Mouse (Mus musculus): ENCODE measurements at regions not wholly inside any gene's neighbourhood (a gene's known extent, or its start where the extent isn't known, plus 50 kb on each side); places are given as distances from the start of the nearest gene placed in this dataset.
A peak's percentile ranks its signal among the peaks of the same experiment; 100 is the strongest.

DNA sequence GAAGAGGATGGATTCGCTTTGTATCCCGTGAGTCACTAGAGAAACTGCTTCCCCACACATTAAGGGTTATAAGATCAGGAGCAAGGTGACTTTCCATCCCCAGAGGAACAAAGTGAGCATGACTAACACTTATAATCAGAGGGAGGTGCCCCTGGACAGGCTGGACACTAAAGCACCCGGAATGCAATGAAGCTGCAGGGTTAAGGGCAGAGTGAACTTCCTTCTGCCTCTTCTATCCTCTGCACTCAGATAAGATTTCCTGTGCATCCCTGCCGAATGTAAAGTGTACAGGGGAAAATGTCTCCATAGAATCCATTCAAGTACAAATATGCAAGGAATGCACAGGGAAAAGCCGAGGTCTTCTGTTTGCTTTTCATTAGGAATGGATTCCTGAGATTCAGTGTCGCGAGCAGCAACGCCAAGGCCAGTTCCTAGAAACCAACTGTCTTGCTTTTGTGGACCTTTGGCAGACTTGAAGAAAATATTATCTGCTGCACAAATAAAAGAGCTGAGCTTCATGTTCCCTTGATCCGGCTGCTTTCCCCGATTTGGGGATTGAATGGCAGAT is 58.5 kb upstream of the Fbxl7 start:
- no peak overlapping the region for H3K4me3 ChIP-seq
- no peaks in the 10 kb centered on the region for H3K36me3 ChIP-seq (replicated peaks)
- WGBS, result 44% methylated on average over 10 of the region's 10 CpGs
- peak; percentile 23 for DNase-seq (ENCODE audit: extremely low spot score, low spot score)
- no peaks in the 10 kb centered on the region for H3K9me3 ChIP-seq
- H3K27ac ChIP-seq, result peak overlapping the region; percentile 73
- H3K27me3 ChIP-seq (ENCODE audit: poor library complexity, severe bottlenecking), result no peaks in the 10 kb centered on the region
- peaks cover 18% of the 10 kb centered on the region for H3K4me1 ChIP-seq

DNA sequence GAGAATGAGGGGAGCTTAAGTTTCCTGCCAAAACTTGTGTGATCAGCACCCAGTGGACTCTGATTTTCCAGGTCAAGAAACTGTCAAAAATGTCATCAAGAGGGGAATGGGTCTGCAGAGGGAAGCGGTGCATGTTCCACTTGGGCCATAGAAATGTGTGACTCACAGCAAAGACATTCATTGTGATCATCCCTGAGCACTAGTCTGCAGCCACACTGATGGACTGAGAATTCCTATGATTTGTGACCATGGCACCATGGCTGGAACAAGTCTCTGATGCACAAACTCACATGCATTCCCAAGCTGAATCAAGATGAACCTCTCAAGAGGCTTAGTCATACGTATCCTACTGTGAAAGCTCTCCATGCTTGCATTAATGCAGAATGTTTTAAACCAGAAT is 63.6 kb upstream of the Fbxl7 start:
- DNase-seq (ENCODE audit: extremely low spot score, low spot score), result no peak
- 88% methylated on average over 2 of the region's 2 CpGs for WGBS

DNA sequence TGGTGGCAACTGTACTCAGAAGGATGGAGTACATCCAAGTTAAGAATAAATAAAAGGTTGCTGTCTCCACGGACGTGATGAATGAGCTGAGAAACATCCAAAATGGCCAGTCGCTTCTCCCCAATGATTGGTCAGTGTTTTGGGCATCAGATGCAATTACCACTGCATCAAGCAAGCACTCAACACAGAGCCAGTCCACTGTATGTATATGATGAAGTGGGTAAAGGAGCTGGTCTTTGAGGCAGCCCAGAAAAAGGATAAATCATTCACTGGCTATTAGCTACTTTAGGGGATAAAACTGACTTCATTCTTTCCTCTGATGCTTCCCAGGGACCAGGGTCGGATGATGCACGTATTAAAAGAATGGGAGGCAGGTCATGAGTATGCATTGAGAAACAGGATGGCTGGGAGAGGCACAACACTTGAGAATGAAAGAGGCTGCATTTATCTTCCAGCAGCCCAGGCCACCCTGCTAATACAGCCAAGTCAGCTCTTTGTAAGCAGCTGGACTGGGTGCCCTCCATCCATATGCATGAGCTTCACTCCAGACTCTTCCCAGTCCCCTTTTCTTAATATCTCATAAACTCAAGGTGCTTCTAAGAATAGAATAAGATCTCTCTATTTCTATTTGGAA is 73.1 kb upstream of the Fbxl7 start:
- Histone ChIP-seq H3K4me3 (no peak overlapping the region), H3K36me3 (replicated peaks) (no peaks in the 10 kb centered on the region), H3K27ac (no peak overlapping the region), H3K9me3 (no peaks in the 10 kb centered on the region), H3K4me1 (peaks cover 4% of the 10 kb centered on the region; the same call in 1 of the 2 replicates), H3K27me3 (ENCODE audit: poor library complexity, severe bottlenecking) (no peaks in the 10 kb centered on the region)
- WGBS, result 72% methylated on average over 5 of the region's 5 CpGs
- DNase-seq (ENCODE audit: extremely low spot score, low spot score), result no peak

More for the DNA sequence above, 63.6 kb upstream of the Fbxl7 start:
- Histone ChIP-seq H3K27me3 (ENCODE audit: poor library complexity, severe bottlenecking) (no peaks in the 10 kb centered on the region), H3K36me3 (replicated peaks) (no peaks in the 10 kb centered on the region), H3K4me3 (no peak overlapping the region), H3K9me3 (no peaks in the 10 kb centered on the region), H3K27ac (no peak overlapping the region), H3K4me1 (peaks cover 9% of the 10 kb centered on the region)

DNA sequence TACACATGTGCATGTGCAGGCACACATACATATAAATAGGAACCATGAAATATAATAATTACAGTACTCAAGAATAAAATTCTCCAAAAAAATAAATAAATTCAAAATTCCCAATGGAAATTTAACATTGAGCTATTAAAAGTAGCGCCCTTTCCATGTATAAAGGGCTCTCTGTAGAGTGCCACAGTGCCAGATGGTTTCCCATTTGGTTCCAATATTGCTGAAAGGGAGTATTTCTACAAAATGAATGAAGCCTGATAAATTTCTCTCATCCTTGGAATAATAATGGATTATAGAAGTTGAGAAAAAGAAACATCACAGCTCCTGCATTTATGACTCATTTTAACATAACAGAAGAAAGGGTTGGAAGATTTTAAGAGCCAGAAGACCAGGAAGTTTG is 75.4 kb upstream of the Fbxl7 start:
- Histone ChIP-seq H3K27ac (no peak overlapping the region), H3K27me3 (ENCODE audit: poor library complexity, severe bottlenecking) (no peaks in the 10 kb centered on the region), H3K4me1 (peaks cover 4% of the 10 kb centered on the region; the same call in 1 of the 2 replicates), H3K36me3 (replicated peaks) (no peaks in the 10 kb centered on the region), H3K9me3 (no peaks in the 10 kb centered on the region), H3K4me3 (no peak overlapping the region)
- no peak for DNase-seq (ENCODE audit: extremely low spot score, low spot score)
- WGBS, result 90% methylated on average over 1 of the region's 1 CpGs

DNA sequence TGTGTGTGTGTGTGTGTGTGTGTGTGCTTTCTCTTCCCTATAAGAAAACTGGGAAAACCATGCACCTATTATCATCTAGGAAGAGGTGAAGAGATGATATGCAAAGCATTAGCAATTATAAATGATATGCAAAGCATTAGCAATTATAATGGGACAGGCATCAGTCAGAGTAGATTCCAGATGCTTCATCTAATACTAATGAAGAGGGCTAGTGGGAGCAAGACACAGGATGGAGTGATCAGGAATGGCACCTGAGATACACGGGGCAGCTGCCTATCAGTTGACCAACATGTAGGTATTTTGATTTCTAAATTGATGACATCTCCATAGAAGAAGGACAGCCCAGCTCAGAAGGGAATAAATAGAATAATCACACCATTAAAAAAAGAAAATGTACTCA is 97.7 kb upstream of the Fbxl7 start:
- 81% methylated on average over 1 of the region's 1 CpGs for WGBS
- DNase-seq (ENCODE audit: extremely low spot score, low spot score), result no peak
- H3K4me3 ChIP-seq, result no peak overlapping the region

DNA sequence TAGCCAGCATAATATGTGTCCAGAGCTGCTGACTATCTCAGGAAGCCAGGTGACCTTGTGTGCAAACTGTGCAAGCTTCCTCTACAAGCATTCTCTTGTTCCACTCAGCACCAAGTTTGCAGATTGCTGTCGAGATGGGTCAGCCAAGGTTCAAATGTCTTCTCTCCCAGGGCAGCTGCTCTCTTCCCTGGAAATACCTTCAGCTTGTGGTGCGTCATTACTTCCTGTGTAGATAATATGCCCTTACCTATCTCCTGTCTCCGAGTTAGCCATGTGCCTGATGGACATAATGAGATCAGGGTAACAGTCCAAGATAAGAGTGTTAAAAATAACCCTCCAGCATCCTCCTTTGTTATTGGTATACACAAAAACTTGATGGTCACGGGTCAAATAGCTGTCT is 113.7 kb upstream of the Fbxl7 start:
- Histone ChIP-seq H3K4me3 (no peak overlapping the region), H3K4me1 (peaks cover 9% of the 10 kb centered on the region), H3K27ac (no peak overlapping the region), H3K36me3 (replicated peaks) (no peaks in the 10 kb centered on the region), H3K27me3 (ENCODE audit: poor library complexity, severe bottlenecking) (no peaks in the 10 kb centered on the region), H3K9me3 (no peaks in the 10 kb centered on the region)
- 83% methylated on average over 4 of the region's 4 CpGs for WGBS
- no peak for DNase-seq (ENCODE audit: extremely low spot score, low spot score)

More for the DNA sequence above, 97.7 kb upstream of the Fbxl7 start:
- H3K4me1 ChIP-seq, result no peaks in the 10 kb centered on the region
- no peaks in the 10 kb centered on the region for H3K27me3 ChIP-seq (ENCODE audit: poor library complexity, severe bottlenecking)
- H3K9me3 ChIP-seq, result no peaks in the 10 kb centered on the region
- H3K36me3 ChIP-seq (replicated peaks), result no peaks in the 10 kb centered on the region
- no peak overlapping the region for H3K27ac ChIP-seq

DNA sequence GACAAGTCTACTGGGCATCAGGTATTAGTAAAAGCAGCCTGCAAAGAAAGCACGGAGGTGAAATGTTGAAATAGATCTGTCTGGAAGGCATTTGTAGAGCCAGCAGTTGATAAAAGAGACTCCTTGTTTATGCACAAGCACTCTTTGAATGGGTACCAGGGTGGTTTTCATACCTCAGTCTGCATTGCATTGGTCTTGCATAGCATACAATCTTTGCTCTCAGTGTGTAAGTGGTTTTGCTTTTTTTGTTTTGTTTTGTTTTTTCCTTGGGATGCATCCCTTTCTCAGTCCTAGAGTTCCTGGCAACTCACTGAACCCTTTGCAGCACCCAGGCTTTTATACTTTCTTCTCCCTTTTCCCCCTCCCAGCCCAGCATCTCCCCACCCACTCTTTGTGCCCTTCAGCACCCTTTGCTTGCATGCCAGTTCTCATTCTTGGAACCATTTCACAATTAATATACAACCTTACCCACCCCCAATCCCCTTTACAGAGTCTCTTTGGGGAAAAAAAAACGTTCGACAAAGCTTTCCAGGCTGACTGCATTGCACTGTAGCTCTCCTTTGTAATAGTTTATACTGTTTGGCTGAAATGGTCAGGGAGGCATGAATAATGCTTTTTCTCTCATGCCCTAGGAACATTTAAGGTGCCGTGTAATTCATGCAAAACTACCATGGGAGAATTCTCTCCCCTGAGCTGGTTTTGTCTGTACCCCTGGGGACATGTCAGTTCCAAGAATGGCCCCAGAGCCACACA is 118.7 kb upstream of the Fbxl7 start:
- Histone ChIP-seq H3K36me3 (replicated peaks) (no peaks in the 10 kb centered on the region), H3K27ac (peak overlapping the region; percentile 54; the same call in 1 of the 2 replicates), H3K9me3 (no peaks in the 10 kb centered on the region), H3K27me3 (ENCODE audit: poor library complexity, severe bottlenecking) (no peaks in the 10 kb centered on the region), H3K4me3 (no peak overlapping the region), H3K4me1 (peaks cover 19% of the 10 kb centered on the region)
- 27% methylated on average over 4 of the region's 4 CpGs for WGBS
- DNase-seq (ENCODE audit: extremely low spot score, low spot score), result no peak

DNA sequence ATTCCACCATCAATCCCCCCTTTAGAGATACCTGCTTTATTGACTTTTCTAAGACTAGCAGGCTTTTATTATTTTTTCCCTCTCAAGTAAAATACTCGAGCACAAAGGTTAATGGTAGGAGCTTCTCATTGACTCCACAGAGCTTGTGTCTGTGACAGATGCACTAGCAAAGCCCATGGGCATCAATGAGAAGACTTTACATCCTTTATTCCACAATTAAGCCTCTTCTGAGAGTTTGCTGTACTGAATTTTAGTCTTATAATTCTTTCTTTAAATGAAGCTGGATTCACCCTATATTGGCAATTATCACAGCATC is 119.2 kb upstream of the Fbxl7 start:
- Histone ChIP-seq H3K4me1 (peaks cover 19% of the 10 kb centered on the region), H3K36me3 (replicated peaks) (no peaks in the 10 kb centered on the region), H3K27ac (peak overlapping the region; percentile 54; the same call in 1 of the 2 replicates), H3K27me3 (ENCODE audit: poor library complexity, severe bottlenecking) (no peaks in the 10 kb centered on the region), H3K4me3 (no peak overlapping the region), H3K9me3 (no peaks in the 10 kb centered on the region)
- 29% methylated on average over 1 of the region's 1 CpGs for WGBS
- no peak for DNase-seq (ENCODE audit: extremely low spot score, low spot score)

DNA sequence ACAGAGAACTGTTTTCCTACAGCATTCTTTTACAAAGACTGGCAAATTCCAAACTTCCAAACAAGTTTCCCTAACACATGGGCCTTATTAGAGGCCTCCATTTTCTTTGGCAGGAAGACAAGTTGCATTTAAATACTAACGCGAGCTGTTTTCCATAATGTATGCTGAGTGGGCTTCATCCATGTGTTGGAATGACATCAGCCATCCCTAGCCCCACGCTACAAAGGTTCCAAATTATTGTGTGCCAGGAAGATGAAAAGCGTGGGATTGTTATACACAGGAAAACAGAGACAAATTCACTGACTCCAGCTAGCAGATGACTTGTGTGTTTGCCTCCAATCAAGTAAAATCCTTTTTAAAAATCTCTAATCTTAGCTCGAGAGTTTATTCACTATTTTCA is 125.1 kb upstream of the Fbxl7 start:
- Histone ChIP-seq H3K9me3 (peaks cover 2% of the 10 kb centered on the region; the same call in 1 of the 2 replicates), H3K4me1 (peaks cover 8% of the 10 kb centered on the region; the same call in 1 of the 2 replicates), H3K36me3 (replicated peaks) (no peaks in the 10 kb centered on the region), H3K27ac (no peak overlapping the region), H3K4me3 (no peak overlapping the region), H3K27me3 (ENCODE audit: poor library complexity, severe bottlenecking) (no peaks in the 10 kb centered on the region)
- 86% methylated on average over 5 of the region's 5 CpGs for WGBS
- no peak for DNase-seq (ENCODE audit: extremely low spot score, low spot score)

DNA sequence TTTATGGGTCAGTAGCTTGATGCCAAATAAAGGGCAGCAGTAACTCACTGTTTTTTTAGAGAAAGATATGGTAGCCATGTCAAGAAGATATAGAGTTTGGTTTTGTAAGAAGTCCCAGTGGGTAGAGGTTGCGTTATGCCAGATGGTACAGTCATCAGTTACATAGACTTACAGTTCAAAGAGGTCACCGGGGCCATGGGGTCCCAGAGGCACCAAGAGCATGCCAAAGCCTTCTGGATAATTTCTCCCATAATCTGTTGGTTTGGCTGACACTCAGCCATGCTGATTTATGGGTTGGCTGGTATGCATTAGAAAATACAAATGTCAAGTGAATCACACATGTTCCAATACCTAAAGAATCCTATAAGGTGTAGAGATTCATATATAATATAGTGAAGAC is 137.9 kb upstream of the Fbxl7 start:
- Histone ChIP-seq H3K4me1 (no peaks in the 10 kb centered on the region), H3K4me3 (no peak overlapping the region), H3K27ac (no peak overlapping the region), H3K9me3 (no peaks in the 10 kb centered on the region), H3K27me3 (ENCODE audit: poor library complexity, severe bottlenecking) (no peaks in the 10 kb centered on the region), H3K36me3 (replicated peaks) (no peaks in the 10 kb centered on the region)
- WGBS, result 89% methylated on average over 2 of the region's 2 CpGs
- DNase-seq (ENCODE audit: extremely low spot score, low spot score), result no peak

DNA sequence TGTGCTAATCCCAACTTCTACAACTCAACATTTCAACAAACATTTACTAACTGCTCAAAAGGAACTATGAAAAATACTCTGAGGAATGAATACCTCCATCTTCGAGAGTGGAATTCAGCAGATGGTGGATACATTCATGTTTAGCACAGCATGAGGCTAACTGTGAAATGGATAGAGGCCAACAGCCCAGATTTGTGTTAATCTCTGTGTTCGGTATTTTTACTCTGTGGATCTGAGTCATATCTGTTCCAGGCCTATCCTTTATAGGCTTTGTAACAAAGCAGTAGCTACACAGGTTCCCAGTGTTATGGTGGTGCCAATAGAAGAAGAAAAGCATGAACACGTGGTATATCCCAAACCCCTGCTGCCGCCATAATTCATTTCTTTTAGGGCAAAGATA is 148.4 kb upstream of the Fbxl7 start:
- H3K27me3 ChIP-seq (ENCODE audit: poor library complexity, severe bottlenecking), result no peaks in the 10 kb centered on the region
- no peak overlapping the region for H3K4me3 ChIP-seq
- H3K27ac ChIP-seq, result no peak overlapping the region
- no peaks in the 10 kb centered on the region for H3K9me3 ChIP-seq
- WGBS, result 89% methylated on average over 4 of the region's 4 CpGs
- H3K36me3 ChIP-seq (replicated peaks), result no peaks in the 10 kb centered on the region
- no peak for DNase-seq (ENCODE audit: extremely low spot score, low spot score)
- no peaks in the 10 kb centered on the region for H3K4me1 ChIP-seq

DNA sequence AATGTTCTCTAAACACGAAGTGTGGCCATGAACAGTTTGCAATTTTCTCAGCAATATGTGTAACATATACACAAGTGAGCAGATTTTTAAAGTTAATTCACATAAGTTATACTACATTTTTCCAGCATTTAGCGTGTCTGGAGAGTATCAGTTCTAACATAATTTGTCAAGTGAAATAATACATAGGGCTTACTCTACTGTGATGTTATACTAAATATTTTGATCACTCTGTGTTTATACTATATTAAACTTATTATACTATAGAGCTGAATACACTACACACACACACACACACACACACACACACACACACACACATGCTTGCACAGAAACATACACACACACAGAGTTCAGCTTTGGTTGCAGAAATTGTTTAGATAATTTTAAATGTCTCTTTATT is 155.3 kb upstream of the Fbxl7 start:
- Histone ChIP-seq H3K4me3 (no peak overlapping the region), H3K27ac (no peak overlapping the region), H3K36me3 (replicated peaks) (no peaks in the 10 kb centered on the region), H3K9me3 (no peaks in the 10 kb centered on the region), H3K4me1 (no peaks in the 10 kb centered on the region), H3K27me3 (ENCODE audit: poor library complexity, severe bottlenecking) (no peaks in the 10 kb centered on the region)
- 88% methylated on average over 2 of the region's 2 CpGs for WGBS
- DNase-seq (ENCODE audit: extremely low spot score, low spot score), result no peak

DNA sequence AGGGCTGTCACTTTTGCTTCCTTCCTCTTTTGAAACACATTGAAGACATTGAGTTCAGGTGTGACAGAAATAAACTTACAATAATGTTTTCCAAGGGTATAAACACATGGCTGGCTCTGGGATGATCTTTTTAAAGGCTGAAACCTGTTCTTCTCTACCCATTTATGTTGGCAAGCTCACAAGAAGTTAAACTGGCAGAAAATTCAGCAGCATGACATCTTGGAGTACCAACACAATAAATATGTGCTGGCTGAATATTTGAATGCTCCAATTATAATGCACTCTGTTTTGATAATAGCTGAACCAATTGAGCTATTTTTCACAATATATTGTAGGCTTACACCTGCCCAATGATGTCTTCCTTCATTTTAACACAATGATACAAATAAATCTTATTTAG is 168.1 kb upstream of the Fbxl7 start:
- Histone ChIP-seq H3K36me3 (replicated peaks) (no peaks in the 10 kb centered on the region), H3K4me3 (no peak overlapping the region), H3K27me3 (ENCODE audit: poor library complexity, severe bottlenecking) (no peaks in the 10 kb centered on the region), H3K4me1 (no peaks in the 10 kb centered on the region), H3K27ac (no peak overlapping the region), H3K9me3 (no peaks in the 10 kb centered on the region)
- DNase-seq (ENCODE audit: extremely low spot score, low spot score), result no peak

All from forebrain, embryonic 10.5 days (tissue).